Mouse (Mus musculus): ENCODE measurements around the gene C330021F23Rik. TPM values are rescaled to one million over a fixed set of nuclear protein-coding genes. Genes with fewer than 3 reads are reported as not detected.
"Not testable (repeated sequence)": the region's sequence is repeated elsewhere in the genome, so short reads cannot be mapped to it uniquely, and the experiment has no call there.

The C330021F23Rik gene
- polyA plus RNA-seq, 1 experiment: not detected

DNA sequence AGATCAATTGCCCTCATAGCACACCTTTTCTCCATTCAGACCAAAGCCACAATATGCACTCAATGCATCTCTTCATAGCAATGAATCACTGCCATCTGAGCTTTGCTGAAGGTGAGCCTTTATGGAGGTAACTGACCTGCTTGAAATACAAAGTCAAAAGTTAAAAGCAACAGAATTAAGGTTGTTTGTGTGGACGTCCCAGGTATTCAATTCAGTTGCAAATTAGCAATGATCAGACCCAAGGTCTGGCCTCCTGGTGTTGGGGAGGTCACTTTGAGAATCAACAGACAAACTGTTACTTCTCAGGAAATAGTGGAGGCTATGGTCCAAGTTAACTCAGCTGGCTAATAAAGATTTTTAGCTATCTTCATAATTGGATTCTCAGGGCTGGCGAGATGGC, 21.3 kb upstream of the C330021F23Rik start:
- Histone ChIP-seq H3K4me1 (no peaks in the 10 kb centered on the region), H3K4me3 (replicated peaks) (no peak overlapping the region), H3K27me3 (replicated peaks) (no peaks in the 10 kb centered on the region), H3K36me3 (replicated peaks; ENCODE audit: low read length) (peaks cover 48% of the 10 kb centered on the region), H3K9me3 (no peaks in the 10 kb centered on the region)
- TF ChIP-seq GATA1 (IDR thresholded peaks at IDR 0.05; ENCODE audit: borderline replicate concordance, low read length): no peak
- no peak for TF ChIP-seq FLI1 (IDR thresholded peaks at IDR 0.05; ENCODE audit: low read length)

- TF ChIP-seq FLI1 (IDR thresholded peaks at IDR 0.05; ENCODE audit: low read length): no peak
- no peak for TF ChIP-seq GATA1 (IDR thresholded peaks at IDR 0.05; ENCODE audit: borderline replicate concordance, low read length)
- H3K36me3 ChIP-seq (replicated peaks; ENCODE audit: low read length): no peaks in the 10 kb centered on the region
These were observed 15.6 kb upstream of the C330021F23Rik start for GRCm38 (mm10) chr8:3552240-3552639.

DNA sequence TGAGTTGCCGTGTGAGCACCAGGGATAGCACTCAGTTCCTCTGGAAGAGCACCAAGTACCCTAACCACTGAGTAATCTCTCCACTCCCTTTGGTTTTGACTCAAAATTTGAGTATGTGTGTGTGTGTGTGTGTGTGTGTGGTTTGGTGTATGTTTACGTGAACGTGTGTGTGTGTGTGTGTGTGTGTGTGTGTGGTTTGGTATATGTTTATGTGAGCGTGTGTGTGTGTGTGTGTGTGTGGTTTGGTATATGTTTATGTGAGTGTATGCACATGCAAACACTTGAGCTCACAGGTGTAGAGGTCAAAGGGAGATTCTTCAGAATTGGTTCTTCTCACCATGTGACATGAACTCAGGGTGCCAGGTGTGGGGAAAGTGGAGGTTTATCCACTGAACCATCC, 11.7 kb upstream of the C330021F23Rik start:
- H3K27me3 ChIP-seq (replicated peaks): peaks cover 1% of the 10 kb centered on the region
- no peaks in the 10 kb centered on the region for H3K9me3 ChIP-seq
- no peak overlapping the region for H3K4me3 ChIP-seq (replicated peaks)
- H3K4me1 ChIP-seq: peaks cover 28% of the 10 kb centered on the region
- H3K36me3 ChIP-seq (replicated peaks; ENCODE audit: low read length): no peaks in the 10 kb centered on the region
- no peak for TF ChIP-seq GATA1 (IDR thresholded peaks at IDR 0.05; ENCODE audit: borderline replicate concordance, low read length)
- TF ChIP-seq FLI1 (IDR thresholded peaks at IDR 0.05; ENCODE audit: low read length): no peak

More at GRCm38 (mm10) chr8:3552240-3552639, 15.6 kb upstream of the C330021F23Rik start:
- H3K9me3 ChIP-seq: no peaks in the 10 kb centered on the region
- no peaks in the 10 kb centered on the region for H3K27me3 ChIP-seq (replicated peaks)
- H3K4me3 ChIP-seq (replicated peaks): no peak overlapping the region
- peaks cover 18% of the 10 kb centered on the region for H3K4me1 ChIP-seq

DNA sequence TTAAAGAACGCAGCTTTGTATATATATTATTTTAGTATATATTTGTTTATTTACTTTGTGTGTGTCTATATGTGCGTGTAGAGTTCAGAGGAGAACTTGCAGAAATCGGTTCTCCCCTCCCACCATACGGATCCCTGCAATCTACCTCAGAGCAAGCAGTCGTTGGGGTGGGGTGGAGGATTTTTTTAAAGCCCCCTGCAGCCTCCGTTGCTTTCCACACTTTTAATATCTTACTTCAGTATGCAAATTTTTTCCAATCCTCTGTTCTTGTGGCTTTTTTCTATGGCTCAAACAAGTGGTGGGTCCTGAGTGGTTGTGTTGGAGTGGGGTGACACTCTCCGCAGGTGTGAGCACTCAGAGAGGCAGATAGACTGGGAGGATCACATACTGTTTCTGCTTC, 588 bp downstream of the C330021F23Rik start:
- H3K4me1 ChIP-seq: peaks cover 11% of the 10 kb centered on the region
- H3K4me3 ChIP-seq (replicated peaks): no peak overlapping the region
- H3K9me3 ChIP-seq: peaks cover 8% of the 10 kb centered on the region
- TF ChIP-seq FLI1 (IDR thresholded peaks at IDR 0.05; ENCODE audit: low read length): no peak
- no peak for TF ChIP-seq GATA1 (IDR thresholded peaks at IDR 0.05; ENCODE audit: borderline replicate concordance, low read length)
- peaks cover 9% of the 10 kb centered on the region for H3K27me3 ChIP-seq (replicated peaks)
- no peaks in the 10 kb centered on the region for H3K36me3 ChIP-seq (replicated peaks; ENCODE audit: low read length)

DNA sequence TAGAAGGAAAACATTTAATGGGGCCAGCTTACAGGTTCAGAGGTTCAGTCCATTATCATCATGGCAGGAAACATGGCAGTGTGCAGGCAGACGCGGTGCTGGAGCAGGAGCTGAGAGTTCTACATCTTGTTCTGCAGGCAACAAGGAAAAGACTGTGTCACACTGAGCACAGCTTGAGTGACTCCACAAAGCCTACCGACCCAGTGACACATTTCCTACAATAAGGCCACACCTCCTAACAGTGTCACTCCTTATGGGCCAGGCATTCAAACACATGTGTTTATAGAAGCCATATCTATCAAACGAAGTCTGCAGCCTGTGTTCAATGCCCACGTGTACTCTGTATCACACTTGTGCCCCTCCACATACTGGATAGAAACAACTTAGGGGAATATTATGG, 2.0 kb downstream of the C330021F23Rik start:
- no peak for TF ChIP-seq GATA1 (IDR thresholded peaks at IDR 0.05; ENCODE audit: borderline replicate concordance, low read length)
- TF ChIP-seq FLI1 (IDR thresholded peaks at IDR 0.05; ENCODE audit: low read length): no peak
- no peak overlapping the region for H3K4me3 ChIP-seq (replicated peaks)
- H3K27me3 ChIP-seq (replicated peaks): peaks cover 14% of the 10 kb centered on the region
- H3K36me3 ChIP-seq (replicated peaks; ENCODE audit: low read length): no peaks in the 10 kb centered on the region
- peaks cover 8% of the 10 kb centered on the region for H3K9me3 ChIP-seq
- H3K4me1 ChIP-seq: peaks cover 11% of the 10 kb centered on the region

GRCm38 (mm10) chr8:3574546-3574945, 6.8 kb downstream of the C330021F23Rik start:
- no peak for TF ChIP-seq GATA1 (IDR thresholded peaks at IDR 0.05; ENCODE audit: borderline replicate concordance, low read length)
- no peak for TF ChIP-seq FLI1 (IDR thresholded peaks at IDR 0.05; ENCODE audit: low read length)
- Histone ChIP-seq H3K9me3 (peaks cover 8% of the 10 kb centered on the region), H3K27me3 (replicated peaks) (peaks cover 16% of the 10 kb centered on the region), H3K4me3 (replicated peaks) (no peak overlapping the region), H3K36me3 (replicated peaks; ENCODE audit: low read length) (no peaks in the 10 kb centered on the region), H3K4me1 (peaks cover 6% of the 10 kb centered on the region)

DNA sequence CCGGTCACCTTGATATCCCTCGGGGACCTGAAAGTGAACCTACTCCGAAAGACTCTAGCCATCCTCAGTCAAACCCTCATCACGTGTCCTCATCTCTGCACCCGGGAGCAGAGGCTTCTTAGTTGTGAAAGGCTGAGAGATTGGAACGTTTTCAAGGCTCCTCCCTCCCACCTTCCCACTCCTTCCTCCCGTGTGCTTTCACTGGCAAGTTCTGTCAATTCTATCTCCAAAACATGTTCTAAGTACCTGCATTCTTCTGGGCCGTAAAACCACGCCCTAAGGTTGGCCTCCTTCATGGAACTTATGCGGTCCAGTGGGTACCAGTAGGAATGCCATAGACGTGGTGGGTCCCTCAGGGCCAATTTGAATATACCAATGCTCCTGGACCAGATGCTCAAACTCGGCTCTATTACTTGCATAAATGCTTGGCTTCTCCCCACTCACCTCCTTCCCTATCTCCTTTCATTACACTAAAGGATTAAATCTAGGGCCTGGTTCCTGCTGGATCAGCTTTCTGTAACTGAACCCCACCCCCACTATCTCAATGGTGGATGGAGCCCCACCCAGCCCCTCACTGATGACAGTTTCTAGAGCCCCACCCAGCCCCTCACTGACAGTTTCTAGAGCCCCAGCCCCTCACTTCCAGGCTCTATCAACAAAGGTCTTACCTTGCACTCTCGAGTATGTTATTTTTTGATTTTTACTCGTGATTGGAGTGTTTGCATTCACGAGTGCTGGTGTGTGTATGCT, 8.6 kb downstream of the C330021F23Rik start:
- Histone ChIP-seq H3K9me3 (peaks cover 2% of the 10 kb centered on the region), H3K4me1 (no peaks in the 10 kb centered on the region), H3K4me3 (replicated peaks) (no peak overlapping the region), H3K27me3 (replicated peaks) (peaks cover 27% of the 10 kb centered on the region), H3K36me3 (replicated peaks; ENCODE audit: low read length) (no peaks in the 10 kb centered on the region)
- TF ChIP-seq GATA1 (IDR thresholded peaks at IDR 0.05; ENCODE audit: borderline replicate concordance, low read length): no peak
- no peak for TF ChIP-seq FLI1 (IDR thresholded peaks at IDR 0.05; ENCODE audit: low read length)

- TF ChIP-seq GATA1 (IDR thresholded peaks at IDR 0.05; ENCODE audit: borderline replicate concordance, low read length) (no peak), FLI1 (IDR thresholded peaks at IDR 0.05; ENCODE audit: low read length) (no peak)
- no peaks in the 10 kb centered on the region for H3K36me3 ChIP-seq (replicated peaks; ENCODE audit: low read length)
- no peaks in the 10 kb centered on the region for H3K4me1 ChIP-seq
- peaks cover 16% of the 10 kb centered on the region for H3K27me3 ChIP-seq (replicated peaks)
- no peaks in the 10 kb centered on the region for H3K9me3 ChIP-seq
- no peak overlapping the region for H3K4me3 ChIP-seq (replicated peaks)
These were observed 11.9 kb downstream of the C330021F23Rik start for GRCm38 (mm10) chr8:3579390-3580364.

GRCm38 (mm10) chr8:3581961-3582360, 14.2 kb downstream of the C330021F23Rik start:
- peaks cover 27% of the 10 kb centered on the region for H3K27me3 ChIP-seq (replicated peaks)
- not testable (repeated sequence) for H3K4me3 ChIP-seq (replicated peaks); H3K36me3 ChIP-seq (replicated peaks; ENCODE audit: low read length); H3K4me1 ChIP-seq; H3K9me3 ChIP-seq

DNA sequence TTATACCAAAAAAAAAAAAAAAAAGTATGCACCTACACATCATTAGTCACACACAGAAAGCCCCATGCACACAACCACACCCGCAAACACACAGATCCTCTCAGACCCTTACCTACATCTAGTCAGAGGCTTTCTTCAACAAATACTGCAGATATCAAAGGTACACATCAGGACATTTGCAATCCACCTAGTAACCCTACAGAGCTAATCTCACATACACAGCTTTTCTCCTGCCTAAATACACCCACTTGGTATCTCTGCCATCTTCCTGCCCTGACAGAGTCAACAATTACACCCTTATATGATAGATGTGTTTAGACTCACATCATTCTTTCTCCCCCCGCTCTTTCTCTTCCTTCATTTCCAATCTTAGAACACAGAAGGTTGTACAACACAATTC, 18.7 kb downstream of the C330021F23Rik start:
- peaks cover 13% of the 10 kb centered on the region for H3K4me1 ChIP-seq
- no peaks in the 10 kb centered on the region for H3K9me3 ChIP-seq
- H3K4me3 ChIP-seq (replicated peaks): no peak overlapping the region
- TF ChIP-seq FLI1 (IDR thresholded peaks at IDR 0.05; ENCODE audit: low read length): no peak
- TF ChIP-seq GATA1 (IDR thresholded peaks at IDR 0.05; ENCODE audit: borderline replicate concordance, low read length): no peak
- H3K27me3 ChIP-seq (replicated peaks): peaks cover 31% of the 10 kb centered on the region
- no peaks in the 10 kb centered on the region for H3K36me3 ChIP-seq (replicated peaks; ENCODE audit: low read length)

All from megakaryocyte, embryonic 14.5 days (primary cell).